Mouse (Mus musculus): ENCODE results near the gene Babam2. TPM values are rescaled to one million over a fixed set of nuclear protein-coding genes. Genes with fewer than 3 reads are reported as not detected.

Gene Babam2
- polyA plus RNA-seq, 1 experiment from 2014 or later = 53.2 TPM

GRCm38 (mm10) chr5:32001266-32001665, 303.8 kb downstream of the Babam2 start:
- Histone ChIP-seq H3K36me3 (replicated peaks) (no peaks in the 10 kb centered on the region), H3K4me1 (no peaks in the 10 kb centered on the region), H3K4me3 (no peak overlapping the region), H3K27ac (no peak overlapping the region), H3K27me3 (replicated peaks) (no peaks in the 10 kb centered on the region), H3K9me3 (no peaks in the 10 kb centered on the region), H3K4me2 (no peak overlapping the region), H3K9ac (no peak overlapping the region)
- 91% methylated on average over 9 of the region's 9 CpGs for WGBS
- ATAC-seq (replicated peaks) = no peak

- H3K9ac ChIP-seq = no peak overlapping the region
- H3K4me1 ChIP-seq = no peaks in the 10 kb centered on the region
- H3K36me3 ChIP-seq (replicated peaks) = no peaks in the 10 kb centered on the region
- H3K27me3 ChIP-seq (replicated peaks) = no peaks in the 10 kb centered on the region
- H3K9me3 ChIP-seq = no peaks in the 10 kb centered on the region
- no peak overlapping the region for H3K4me2 ChIP-seq
- no peak for ATAC-seq (replicated peaks)
- 73% methylated on average over 3 of the region's 3 CpGs for WGBS
- no peak overlapping the region for H3K4me3 ChIP-seq
- no peak overlapping the region for H3K27ac ChIP-seq
Observed at GRCm38 (mm10) chr5:32001771-32002170, 304.3 kb downstream of the Babam2 start.

- Histone ChIP-seq H3K36me3 (replicated peaks) (no peaks in the 10 kb centered on the region), H3K9me3 (no peaks in the 10 kb centered on the region), H3K27ac (no peak overlapping the region), H3K4me2 (no peak overlapping the region), H3K4me3 (no peak overlapping the region), H3K9ac (no peak overlapping the region), H3K4me1 (no peaks in the 10 kb centered on the region), H3K27me3 (replicated peaks) (no peaks in the 10 kb centered on the region)
- no peak for ATAC-seq (replicated peaks)
- WGBS = 72% methylated on average over 3 of the region's 3 CpGs
Observed at GRCm38 (mm10) chr5:32008401-32008800, 310.9 kb downstream of the Babam2 start.

- 86% methylated on average over 4 of the region's 4 CpGs for WGBS
- H3K27me3 ChIP-seq (replicated peaks) = no peaks in the 10 kb centered on the region
Observed at GRCm38 (mm10) chr5:32010056-32010455, 312.6 kb downstream of the Babam2 start.

GRCm38 (mm10) chr5:32013053-32013452, 315.6 kb downstream of the Babam2 start:
- ATAC-seq (replicated peaks) = no peak
- WGBS = 84% methylated on average over 2 of the region's 2 CpGs
- H3K36me3 ChIP-seq (replicated peaks) = no peaks in the 10 kb centered on the region

More at GRCm38 (mm10) chr5:32010056-32010455, 312.6 kb downstream of the Babam2 start:
- Histone ChIP-seq H3K9ac (no peak overlapping the region), H3K27ac (no peak overlapping the region), H3K4me2 (no peak overlapping the region), H3K4me1 (no peaks in the 10 kb centered on the region), H3K4me3 (no peak overlapping the region), H3K36me3 (replicated peaks) (no peaks in the 10 kb centered on the region), H3K9me3 (no peaks in the 10 kb centered on the region)
- ATAC-seq (replicated peaks) = no peak

GRCm38 (mm10) chr5:32014786-32015185, 317.3 kb downstream of the Babam2 start:
- no peak overlapping the region for H3K9ac ChIP-seq
- H3K4me1 ChIP-seq = no peaks in the 10 kb centered on the region
- no peaks in the 10 kb centered on the region for H3K9me3 ChIP-seq
- 92% methylated on average over 7 of the region's 7 CpGs for WGBS
- no peak overlapping the region for H3K4me3 ChIP-seq
- H3K27ac ChIP-seq = no peak overlapping the region
- no peaks in the 10 kb centered on the region for H3K27me3 ChIP-seq (replicated peaks)
- no peak overlapping the region for H3K4me2 ChIP-seq
- H3K36me3 ChIP-seq (replicated peaks) = no peaks in the 10 kb centered on the region
- ATAC-seq (replicated peaks) = no peak

More at GRCm38 (mm10) chr5:32013053-32013452, 315.6 kb downstream of the Babam2 start:
- no peak overlapping the region for H3K4me3 ChIP-seq
- H3K27ac ChIP-seq = no peak overlapping the region
- H3K4me2 ChIP-seq = no peak overlapping the region
- no peaks in the 10 kb centered on the region for H3K9me3 ChIP-seq
- H3K4me1 ChIP-seq = no peaks in the 10 kb centered on the region
- no peaks in the 10 kb centered on the region for H3K27me3 ChIP-seq (replicated peaks)
- no peak overlapping the region for H3K9ac ChIP-seq

GRCm38 (mm10) chr5:32015949-32016478, 318.5 kb downstream of the Babam2 start:
- no peaks in the 10 kb centered on the region for H3K9me3 ChIP-seq
- H3K36me3 ChIP-seq (replicated peaks) = no peaks in the 10 kb centered on the region
- H3K4me3 ChIP-seq = no peak overlapping the region
- WGBS = 78% methylated on average over 9 of the region's 9 CpGs
- no peak overlapping the region for H3K4me2 ChIP-seq
- ATAC-seq (replicated peaks) = no peak
- no peak overlapping the region for H3K9ac ChIP-seq
- H3K27ac ChIP-seq = no peak overlapping the region
- no peaks in the 10 kb centered on the region for H3K27me3 ChIP-seq (replicated peaks)
- no peaks in the 10 kb centered on the region for H3K4me1 ChIP-seq

DNA sequence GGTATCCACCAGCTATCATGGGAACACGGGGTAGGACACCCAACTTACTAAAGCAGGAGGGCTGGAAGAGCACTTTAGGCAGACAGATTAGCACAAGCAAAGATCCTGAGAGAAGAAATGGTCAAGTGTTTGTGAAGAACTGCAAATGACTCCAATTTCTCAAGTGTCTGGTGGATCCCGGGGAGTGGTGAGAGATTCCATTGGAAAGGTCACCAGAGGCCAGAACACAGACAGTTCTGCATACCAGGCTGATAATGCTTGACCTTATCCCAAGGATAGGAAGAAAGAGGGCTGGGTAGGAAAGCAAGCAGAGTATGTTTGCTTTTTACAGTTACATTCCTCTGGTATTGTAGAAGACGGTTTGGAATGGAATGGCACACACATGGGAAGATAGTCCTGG, 320.2 kb downstream of the Babam2 start:
- ATAC-seq (replicated peaks) = no peak

DNA sequence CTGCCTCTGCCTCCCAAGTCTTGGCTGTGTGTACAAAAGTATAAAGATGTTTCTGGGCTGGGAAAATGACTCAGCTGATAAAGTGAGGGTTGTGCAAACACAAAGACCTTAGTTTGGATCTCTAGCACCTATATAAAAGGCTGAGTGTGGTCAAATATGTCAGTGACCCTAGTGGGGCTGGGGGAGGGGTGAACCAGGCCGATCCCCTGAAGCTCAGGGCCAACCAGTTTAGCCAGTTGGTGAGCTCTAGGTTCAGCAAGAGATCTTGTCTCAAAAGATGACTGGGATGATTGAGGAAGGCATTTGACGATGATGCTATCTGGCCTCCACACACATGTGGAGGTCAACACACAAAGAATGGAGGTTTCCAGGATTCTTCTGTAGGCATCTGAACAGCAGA, 320.8 kb downstream of the Babam2 start:
- Histone ChIP-seq H3K9ac (no peak overlapping the region), H3K9me3 (no peaks in the 10 kb centered on the region), H3K36me3 (replicated peaks) (no peaks in the 10 kb centered on the region), H3K4me2 (no peak overlapping the region), H3K4me1 (no peaks in the 10 kb centered on the region), H3K4me3 (no peak overlapping the region), H3K27ac (no peak overlapping the region), H3K27me3 (replicated peaks) (no peaks in the 10 kb centered on the region)
- ATAC-seq (replicated peaks) = no peak
- WGBS = 97% methylated on average over 2 of the region's 2 CpGs

More for the DNA sequence above, 320.2 kb downstream of the Babam2 start:
- no peak overlapping the region for H3K4me2 ChIP-seq
- no peaks in the 10 kb centered on the region for H3K27me3 ChIP-seq (replicated peaks)
- H3K9me3 ChIP-seq = no peaks in the 10 kb centered on the region
- H3K9ac ChIP-seq = no peak overlapping the region
- H3K4me1 ChIP-seq = no peaks in the 10 kb centered on the region
- no peak overlapping the region for H3K4me3 ChIP-seq
- no peak overlapping the region for H3K27ac ChIP-seq
- WGBS = 82% methylated on average over 3 of the region's 3 CpGs
- H3K36me3 ChIP-seq (replicated peaks) = no peaks in the 10 kb centered on the region

- Histone ChIP-seq H3K9ac (no peak overlapping the region), H3K4me2 (no peak overlapping the region), H3K27me3 (replicated peaks) (no peaks in the 10 kb centered on the region), H3K27ac (no peak overlapping the region), H3K4me3 (no peak overlapping the region), H3K4me1 (no peaks in the 10 kb centered on the region), H3K36me3 (replicated peaks) (no peaks in the 10 kb centered on the region), H3K9me3 (no peaks in the 10 kb centered on the region)
- ATAC-seq (replicated peaks) = no peak
- WGBS = 91% methylated on average over 3 of the region's 3 CpGs
Observed at GRCm38 (mm10) chr5:32029834-32030433, 332.4 kb downstream of the Babam2 start.

DNA sequence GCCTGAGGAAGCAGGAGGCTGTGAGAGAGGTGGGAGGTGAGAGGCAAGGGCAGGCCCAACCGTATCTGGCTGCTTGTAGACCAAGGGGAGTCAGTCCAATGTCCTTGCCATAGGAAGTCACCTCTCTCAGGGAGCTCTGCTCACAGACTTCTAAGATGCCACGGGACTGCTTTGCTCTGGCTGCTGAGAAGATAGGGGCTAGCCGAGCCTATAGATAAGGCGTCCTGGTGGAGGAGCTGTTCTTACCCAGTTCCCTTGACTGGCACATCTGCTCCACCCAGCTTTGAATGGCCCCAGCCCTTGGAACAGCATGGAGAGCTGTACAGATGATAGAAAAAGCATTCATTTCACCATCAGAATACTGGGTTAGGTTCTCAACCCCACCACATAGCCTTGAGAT, 335.7 kb downstream of the Babam2 start:
- H3K9ac ChIP-seq = no peak overlapping the region
- no peak overlapping the region for H3K4me3 ChIP-seq
- H3K36me3 ChIP-seq (replicated peaks) = no peaks in the 10 kb centered on the region
- no peak overlapping the region for H3K27ac ChIP-seq
- H3K27me3 ChIP-seq (replicated peaks) = no peaks in the 10 kb centered on the region
- H3K4me2 ChIP-seq = no peak overlapping the region
- WGBS = 75% methylated on average over 4 of the region's 4 CpGs
- H3K9me3 ChIP-seq = no peaks in the 10 kb centered on the region
- ATAC-seq (replicated peaks) = no peak
- H3K4me1 ChIP-seq = no peaks in the 10 kb centered on the region

- Histone ChIP-seq H3K27me3 (replicated peaks) (no peaks in the 10 kb centered on the region), H3K9ac (no peak overlapping the region), H3K27ac (no peak overlapping the region), H3K36me3 (replicated peaks) (no peaks in the 10 kb centered on the region), H3K4me2 (no peak overlapping the region), H3K4me1 (no peaks in the 10 kb centered on the region), H3K4me3 (no peak overlapping the region), H3K9me3 (no peaks in the 10 kb centered on the region)
- no peak for ATAC-seq (replicated peaks)
Observed at GRCm38 (mm10) chr5:32033621-32034020, 336.1 kb downstream of the Babam2 start.

DNA sequence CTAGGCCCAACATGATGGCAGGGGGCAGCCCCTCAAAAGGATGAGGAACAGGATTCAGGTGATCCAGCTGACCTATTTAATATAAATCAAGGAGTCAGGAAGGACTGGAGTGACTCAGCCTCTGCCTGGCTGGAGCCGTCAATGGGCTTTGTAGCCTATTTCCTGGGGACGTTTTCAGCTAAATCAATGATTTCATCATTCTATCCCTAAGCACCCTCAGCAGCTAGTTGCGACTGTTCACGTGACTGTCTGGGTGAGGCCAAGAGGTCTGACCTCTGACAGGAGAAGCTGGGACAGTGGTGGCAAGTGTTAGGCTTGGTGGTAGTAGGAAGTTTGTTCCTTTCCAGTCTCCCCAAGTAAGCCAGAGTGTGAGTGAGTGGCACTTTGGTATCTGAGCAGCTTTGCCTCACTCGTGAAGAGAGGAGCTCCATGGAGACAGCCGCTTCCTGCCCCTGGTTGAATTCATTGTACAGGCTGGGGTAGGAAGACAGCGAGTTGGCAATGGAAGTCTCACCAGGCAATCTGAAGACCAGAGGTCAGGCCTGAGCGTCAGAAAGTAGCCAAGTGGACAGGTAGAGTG, 337.1 kb downstream of the Babam2 start:
- 94% methylated on average over 8 of the region's 8 CpGs for WGBS
- H3K36me3 ChIP-seq (replicated peaks) = no peaks in the 10 kb centered on the region
- no peak overlapping the region for H3K4me3 ChIP-seq
- no peaks in the 10 kb centered on the region for H3K4me1 ChIP-seq
- no peaks in the 10 kb centered on the region for H3K27me3 ChIP-seq (replicated peaks)
- no peak for ATAC-seq (replicated peaks)
- H3K9me3 ChIP-seq = no peaks in the 10 kb centered on the region
- H3K27ac ChIP-seq = no peak overlapping the region
- H3K9ac ChIP-seq = no peak overlapping the region
- H3K4me2 ChIP-seq = no peak overlapping the region
